Mouse (Mus musculus): Measurements from ENCODE around the gene Slc15a1. TPM values are rescaled to one million over a fixed set of nuclear protein-coding genes. Genes with fewer than 3 reads are reported as not detected.
A peak's percentile ranks its signal among the peaks of the same experiment; 100 is the strongest.

The Slc15a1 gene
- polyA plus RNA-seq, 1 experiment, result 0.07 TPM

DNA sequence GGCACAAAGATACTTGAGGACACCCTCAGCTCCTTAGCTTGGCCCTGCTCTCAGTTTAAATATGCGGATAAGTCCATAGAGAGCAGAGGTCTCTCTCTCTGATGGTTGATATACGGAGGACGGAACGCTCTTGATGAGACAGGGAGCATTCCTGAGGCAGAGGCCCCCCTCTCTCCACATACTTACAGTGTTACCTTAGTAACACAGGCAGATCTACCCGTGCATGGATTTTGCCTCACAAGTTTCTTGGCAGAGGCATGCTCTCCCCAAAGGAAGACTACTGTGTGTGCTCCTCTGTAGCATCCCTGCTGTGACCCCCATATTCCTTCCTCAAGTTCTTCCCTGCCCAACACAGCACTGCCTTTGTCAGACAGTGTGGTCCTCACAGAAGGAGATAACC is 42.3 kb downstream of the Slc15a1 start:
- DNase-seq (ENCODE audit: low read depth), result peak; percentile 28
- TF ChIP-seq CTCF (IDR thresholded peaks at IDR 0.05; ENCODE audit: borderline replicate concordance, extremely low read depth, insufficient read depth, insufficient read length) (no peak), POLR2A (IDR thresholded peaks at IDR 0.05; ENCODE audit: borderline replicate concordance, extremely low read depth, insufficient read depth, insufficient read length, poor library complexity, severe bottlenecking) (no peak)

GRCm38 (mm10) chr14:121460966-121461365 is 44.1 kb downstream of the Slc15a1 start:
- DNase-seq (ENCODE audit: low read depth), result no peak
- no peak for TF ChIP-seq POLR2A (IDR thresholded peaks at IDR 0.05; ENCODE audit: borderline replicate concordance, extremely low read depth, insufficient read depth, insufficient read length, poor library complexity, severe bottlenecking)
- no peak for TF ChIP-seq CTCF (IDR thresholded peaks at IDR 0.05; ENCODE audit: borderline replicate concordance, extremely low read depth, insufficient read depth, insufficient read length)

GRCm38 (mm10) chr14:121458521-121458920 is 46.5 kb downstream of the Slc15a1 start:
- no peak for DNase-seq (ENCODE audit: low read depth)
- no peak for TF ChIP-seq CTCF (IDR thresholded peaks at IDR 0.05; ENCODE audit: borderline replicate concordance, extremely low read depth, insufficient read depth, insufficient read length)
- no peak for TF ChIP-seq POLR2A (IDR thresholded peaks at IDR 0.05; ENCODE audit: borderline replicate concordance, extremely low read depth, insufficient read depth, insufficient read length, poor library complexity, severe bottlenecking)

GRCm38 (mm10) chr14:121457536-121457935 is 47.5 kb downstream of the Slc15a1 start:
- no peak for DNase-seq (ENCODE audit: low read depth)
- TF ChIP-seq POLR2A (IDR thresholded peaks at IDR 0.05; ENCODE audit: borderline replicate concordance, extremely low read depth, insufficient read depth, insufficient read length, poor library complexity, severe bottlenecking) (no peak), CTCF (IDR thresholded peaks at IDR 0.05; ENCODE audit: borderline replicate concordance, extremely low read depth, insufficient read depth, insufficient read length) (no peak)

DNA sequence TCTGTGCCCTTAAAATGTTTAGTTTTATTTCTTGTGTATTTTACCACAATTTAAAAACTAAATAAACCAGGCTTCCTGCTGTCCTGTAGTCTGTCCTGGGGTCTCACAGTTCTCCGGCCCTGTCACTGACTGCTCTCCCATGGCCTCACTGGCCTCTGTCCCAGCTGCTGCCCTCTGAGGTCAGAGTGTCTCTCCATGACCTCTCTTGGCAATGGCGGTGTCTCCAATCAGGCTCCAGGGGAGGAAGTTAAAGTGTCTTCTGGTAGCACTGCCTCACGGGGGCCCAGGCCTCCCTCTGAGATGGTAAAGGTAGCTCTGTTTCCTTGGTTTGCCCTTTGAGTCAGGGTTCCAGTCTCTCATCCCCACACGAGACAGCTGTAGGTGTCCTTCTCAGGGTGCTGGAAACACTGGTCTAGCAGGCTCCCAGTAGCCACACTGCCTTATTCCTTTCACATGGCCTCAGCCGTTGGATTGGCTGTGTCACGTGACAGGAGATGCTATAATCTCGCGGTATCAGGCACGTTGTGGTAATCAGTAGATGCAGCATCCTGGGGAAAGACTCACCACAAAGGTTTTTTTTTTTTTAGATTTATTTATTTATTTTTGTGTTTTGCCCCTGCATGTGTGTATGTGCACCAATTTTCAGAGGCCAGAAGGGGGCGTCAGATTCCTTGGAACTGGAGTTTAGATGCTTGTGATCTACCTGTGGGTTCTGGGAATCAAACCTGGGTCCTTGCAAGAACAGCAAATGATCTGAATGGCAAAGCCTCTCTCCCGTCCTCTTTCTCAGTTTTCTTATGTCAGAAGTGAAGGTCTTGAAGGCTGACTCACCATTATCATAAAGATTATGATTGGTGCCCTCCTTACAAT is 48.4 kb downstream of the Slc15a1 start:
- TF ChIP-seq POLR2A (IDR thresholded peaks at IDR 0.05; ENCODE audit: borderline replicate concordance, extremely low read depth, insufficient read depth, insufficient read length, poor library complexity, severe bottlenecking), result no peak
- no peak for TF ChIP-seq CTCF (IDR thresholded peaks at IDR 0.05; ENCODE audit: borderline replicate concordance, extremely low read depth, insufficient read depth, insufficient read length)
- DNase-seq (ENCODE audit: low read depth), result no peak

DNA sequence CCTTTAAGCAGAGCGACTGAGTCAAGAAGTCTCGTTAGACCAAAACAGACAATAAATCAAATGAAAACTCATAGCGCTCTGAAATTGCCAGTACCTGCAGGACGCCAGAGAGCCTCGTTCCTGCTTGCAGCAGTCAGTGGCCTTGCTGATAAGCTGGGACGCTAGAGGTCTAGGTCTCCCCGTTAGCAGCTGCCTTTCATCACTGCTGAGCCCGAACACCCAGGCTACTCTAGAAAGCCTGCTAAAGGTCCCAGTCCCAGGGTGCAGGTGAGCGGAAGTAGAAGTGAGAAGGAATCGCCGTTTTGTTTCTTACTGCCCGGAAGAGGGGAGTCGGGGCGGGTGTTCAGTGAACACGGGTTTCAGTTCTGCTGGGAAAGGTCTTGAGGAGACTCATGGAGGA is 49.1 kb downstream of the Slc15a1 start:
- TF ChIP-seq CTCF (IDR thresholded peaks at IDR 0.05; ENCODE audit: borderline replicate concordance, extremely low read depth, insufficient read depth, insufficient read length) (no peak), POLR2A (IDR thresholded peaks at IDR 0.05; ENCODE audit: borderline replicate concordance, extremely low read depth, insufficient read depth, insufficient read length, poor library complexity, severe bottlenecking) (no peak)
- DNase-seq (ENCODE audit: low read depth), result no peak

GRCm38 (mm10) chr14:121455527-121455926 is 49.5 kb downstream of the Slc15a1 start:
- peak; percentile 68 for DNase-seq (ENCODE audit: low read depth)
- TF ChIP-seq CTCF (IDR thresholded peaks at IDR 0.05; ENCODE audit: borderline replicate concordance, extremely low read depth, insufficient read depth, insufficient read length) (peak; percentile 91), POLR2A (IDR thresholded peaks at IDR 0.05; ENCODE audit: borderline replicate concordance, extremely low read depth, insufficient read depth, insufficient read length, poor library complexity, severe bottlenecking) (no peak)

DNA sequence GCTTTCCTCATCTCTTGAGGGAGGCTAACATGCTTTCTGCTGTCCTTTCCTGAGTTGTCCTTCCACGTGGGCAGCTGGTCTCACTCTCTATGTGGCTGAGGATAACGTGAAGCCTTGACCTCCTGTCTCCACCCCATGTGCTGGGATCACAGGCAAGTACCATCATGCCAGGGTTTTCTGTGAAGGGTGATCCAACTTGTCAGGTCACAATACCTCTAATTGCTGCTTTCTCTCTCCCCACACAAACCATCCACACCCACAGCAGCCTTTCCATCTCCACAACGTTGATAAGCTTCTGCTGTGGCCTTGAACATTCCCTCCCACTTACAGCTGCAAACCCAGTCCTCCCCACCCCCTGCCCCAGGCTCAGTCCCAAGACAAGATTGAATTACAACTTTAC is 51.9 kb downstream of the Slc15a1 start:
- no peak for TF ChIP-seq POLR2A (IDR thresholded peaks at IDR 0.05; ENCODE audit: borderline replicate concordance, extremely low read depth, insufficient read depth, insufficient read length, poor library complexity, severe bottlenecking)
- DNase-seq (ENCODE audit: low read depth), result no peak

GRCm38 (mm10) chr14:121452227-121452626 is 52.8 kb downstream of the Slc15a1 start:
- TF ChIP-seq POLR2A (IDR thresholded peaks at IDR 0.05; ENCODE audit: borderline replicate concordance, extremely low read depth, insufficient read depth, insufficient read length, poor library complexity, severe bottlenecking) (no peak), CTCF (IDR thresholded peaks at IDR 0.05; ENCODE audit: borderline replicate concordance, extremely low read depth, insufficient read depth, insufficient read length) (no peak)
- DNase-seq (ENCODE audit: low read depth), result no peak

DNA sequence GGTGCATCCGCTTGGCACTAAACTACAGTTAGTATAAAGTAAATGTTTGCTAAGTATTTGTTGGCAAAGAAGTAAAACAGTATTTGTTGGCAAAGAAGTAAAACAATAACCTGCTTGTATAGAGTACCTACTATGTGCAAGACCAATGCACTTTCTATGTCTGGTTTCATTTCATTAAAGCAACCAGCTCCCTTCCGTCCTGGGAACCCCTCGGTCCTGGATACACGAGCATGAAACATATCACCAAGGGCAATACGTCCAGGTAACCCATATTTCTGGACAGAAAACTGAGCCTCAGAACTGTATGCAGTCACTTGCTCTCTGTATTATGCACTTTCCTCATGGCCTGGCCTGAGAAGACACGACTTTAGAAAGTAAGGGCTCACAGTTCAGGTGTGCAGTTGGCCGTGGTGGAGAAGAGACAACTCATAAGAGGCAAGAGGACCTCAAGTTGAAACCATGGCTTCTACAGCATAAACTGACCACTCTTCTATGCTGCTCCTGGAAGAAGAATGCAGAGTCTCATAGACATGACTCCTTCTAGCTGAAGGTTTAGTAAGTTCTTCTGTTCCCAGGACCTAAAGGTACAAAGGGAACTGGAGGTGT is 53.5 kb downstream of the Slc15a1 start:
- TF ChIP-seq CTCF (IDR thresholded peaks at IDR 0.05; ENCODE audit: borderline replicate concordance, extremely low read depth, insufficient read depth, insufficient read length) (no peak), POLR2A (IDR thresholded peaks at IDR 0.05; ENCODE audit: borderline replicate concordance, extremely low read depth, insufficient read depth, insufficient read length, poor library complexity, severe bottlenecking) (no peak)
- no peak for DNase-seq (ENCODE audit: low read depth)

- peak; percentile 74 for DNase-seq (ENCODE audit: low read depth)
- peak; percentile 67; the same call in 1 of the 2 replicates for TF ChIP-seq CTCF (IDR thresholded peaks at IDR 0.05; ENCODE audit: borderline replicate concordance, extremely low read depth, insufficient read depth, insufficient read length)
- TF ChIP-seq POLR2A (IDR thresholded peaks at IDR 0.05; ENCODE audit: borderline replicate concordance, extremely low read depth, insufficient read depth, insufficient read length, poor library complexity, severe bottlenecking), result no peak
Measured at GRCm38 (mm10) chr14:121450504-121451423, 54.3 kb downstream of the Slc15a1 start.

Measured in brain, embryonic 14.5 days (tissue).